Mouse (Mus musculus): Measurements from ENCODE around the gene Psmd14. TPM values are rescaled to one million over a fixed set of nuclear protein-coding genes. Genes with fewer than 3 reads are reported as not detected.

Psmd14 gene
- polyA plus RNA-seq, 1 experiment from 2014 or later, result 128 TPM

DNA sequence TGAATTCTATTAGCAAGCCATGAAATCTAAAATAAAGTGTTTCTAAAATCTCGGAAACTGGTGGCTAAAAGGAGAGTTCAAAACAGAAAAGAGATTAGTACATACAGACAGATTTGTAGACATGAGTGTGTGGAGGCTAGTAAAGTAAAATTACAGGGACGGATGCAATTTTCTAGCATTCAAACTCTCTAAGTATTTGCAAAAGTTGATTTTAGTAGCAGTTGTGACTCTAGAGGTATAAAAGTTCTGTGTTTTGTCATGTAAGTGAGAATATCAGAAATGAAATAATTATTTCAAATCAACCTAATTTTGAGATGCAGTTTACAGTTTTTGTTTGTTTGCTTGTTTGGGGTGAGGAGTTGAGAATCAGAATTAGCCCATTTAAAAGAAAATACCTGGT lies 96.3 kb downstream of the Psmd14 start:
- Histone ChIP-seq H3K9ac (ENCODE audit: low read length) (no peak overlapping the region), H3K9me3 (ENCODE audit: control insufficient read depth, low read length) (no peaks in the 10 kb centered on the region), H3K27ac (replicated peaks) (no peak overlapping the region), H3K36me3 (ENCODE audit: control insufficient read depth, insufficient read depth, low read length) (no peaks in the 10 kb centered on the region), H3K27me3 (ENCODE audit: control insufficient read depth, insufficient read depth, low read length) (peaks cover 21% of the 10 kb centered on the region; the same call in 1 of the 2 replicates), H3K4me3 (ENCODE audit: low read depth, low read length) (no peak overlapping the region), H3K4me2 (replicated peaks; ENCODE audit: low read depth) (no peak overlapping the region), H3K4me1 (replicated peaks; ENCODE audit: control insufficient read depth, insufficient read depth) (no peaks in the 10 kb centered on the region; the same call in 1 of the 2 replicates)
- TF ChIP-seq CTCF (IDR thresholded peaks at IDR 0.05; ENCODE audit: low read depth), result no peak
- no peak for TF ChIP-seq EP300 (optimal IDR thresholded peaks at IDR 0.05)
- DNase-seq (ENCODE audit: low spot score) (no peak), ATAC-seq (ENCODE audit: low FRiP score, low TSS enrichment) (no peak)
- whole genome bisulfite sequencing, result 26% methylated on average over 2 of the region's 2 CpGs

DNA sequence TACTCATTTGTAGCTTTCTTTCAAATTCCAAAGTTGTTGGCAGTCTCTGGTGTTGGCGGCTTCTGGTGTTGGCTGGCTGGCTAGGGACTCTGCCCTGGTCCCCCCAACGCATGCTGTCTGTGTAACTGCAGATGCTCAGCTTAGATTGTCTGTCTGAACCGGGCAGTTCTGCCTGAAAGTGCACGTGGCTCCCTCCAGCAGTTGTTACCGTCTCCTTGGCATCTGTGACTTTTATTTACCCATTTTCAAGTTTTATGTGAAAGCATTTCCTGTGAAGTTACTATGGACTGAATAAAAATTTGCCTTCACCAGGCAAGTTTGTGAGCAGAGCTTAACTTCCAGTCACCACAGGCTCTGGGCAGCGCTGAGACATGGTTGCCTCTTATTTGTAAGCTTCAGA lies 97.3 kb downstream of the Psmd14 start:
- ATAC-seq (ENCODE audit: low FRiP score, low TSS enrichment) (no peak), DNase-seq (ENCODE audit: low spot score) (no peak)
- no peak overlapping the region for H3K4me3 ChIP-seq (ENCODE audit: low read depth, low read length)
- no peaks in the 10 kb centered on the region; the same call in 1 of the 2 replicates for H3K4me1 ChIP-seq (replicated peaks; ENCODE audit: control insufficient read depth, insufficient read depth)
- no peak for TF ChIP-seq EP300 (optimal IDR thresholded peaks at IDR 0.05)
- no peak for TF ChIP-seq CTCF (IDR thresholded peaks at IDR 0.05; ENCODE audit: low read depth)
- 4% methylated on average over 6 of the region's 6 CpGs for WGBS
- H3K36me3 ChIP-seq (ENCODE audit: control insufficient read depth, insufficient read depth, low read length), result no peaks in the 10 kb centered on the region
- H3K4me2 ChIP-seq (replicated peaks; ENCODE audit: low read depth), result no peak overlapping the region
- no peaks in the 10 kb centered on the region for H3K9me3 ChIP-seq (ENCODE audit: control insufficient read depth, low read length)
- peaks cover 18% of the 10 kb centered on the region; the same call in 1 of the 2 replicates for H3K27me3 ChIP-seq (ENCODE audit: control insufficient read depth, insufficient read depth, low read length)
- no peak overlapping the region for H3K27ac ChIP-seq (replicated peaks)
- H3K9ac ChIP-seq (ENCODE audit: low read length), result no peak overlapping the region

DNA sequence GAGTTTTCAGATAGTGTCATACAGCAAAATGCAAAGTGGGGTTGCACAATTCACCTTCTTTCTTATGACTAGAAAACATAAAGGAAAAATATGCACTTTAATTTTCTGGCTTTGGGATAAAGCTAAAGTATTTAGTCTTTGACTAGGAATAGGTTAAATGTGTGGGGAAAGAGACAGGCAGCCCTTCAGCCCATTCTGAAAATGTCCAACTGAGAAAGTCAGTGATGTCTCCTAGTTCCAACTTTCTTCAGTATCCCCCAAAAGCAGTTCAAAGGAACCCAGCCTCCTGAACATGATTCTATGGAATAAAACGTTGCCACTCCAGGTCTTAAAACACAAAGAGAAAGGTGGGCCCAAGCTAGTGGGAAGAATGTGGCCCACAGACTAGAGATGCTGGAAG lies 97.9 kb downstream of the Psmd14 start:
- H3K9me3 ChIP-seq (ENCODE audit: control insufficient read depth, low read length), result no peaks in the 10 kb centered on the region
- no peaks in the 10 kb centered on the region; the same call in 1 of the 2 replicates for H3K4me1 ChIP-seq (replicated peaks; ENCODE audit: control insufficient read depth, insufficient read depth)
- TF ChIP-seq CTCF (IDR thresholded peaks at IDR 0.05; ENCODE audit: low read depth) (no peak), EP300 (optimal IDR thresholded peaks at IDR 0.05) (no peak)
- H3K4me3 ChIP-seq (ENCODE audit: low read depth, low read length), result no peak overlapping the region
- DNase-seq (ENCODE audit: low spot score) (no peak), ATAC-seq (ENCODE audit: low FRiP score, low TSS enrichment) (no peak)
- WGBS, result 13% methylated on average over 1 of the region's 1 CpGs
- H3K27me3 ChIP-seq (ENCODE audit: control insufficient read depth, insufficient read depth, low read length), result peaks cover 23% of the 10 kb centered on the region; the same call in 1 of the 2 replicates
- no peak overlapping the region for H3K9ac ChIP-seq (ENCODE audit: low read length)
- H3K36me3 ChIP-seq (ENCODE audit: control insufficient read depth, insufficient read depth, low read length), result no peaks in the 10 kb centered on the region
- no peak overlapping the region for H3K27ac ChIP-seq (replicated peaks)
- no peak overlapping the region for H3K4me2 ChIP-seq (replicated peaks; ENCODE audit: low read depth)

DNA sequence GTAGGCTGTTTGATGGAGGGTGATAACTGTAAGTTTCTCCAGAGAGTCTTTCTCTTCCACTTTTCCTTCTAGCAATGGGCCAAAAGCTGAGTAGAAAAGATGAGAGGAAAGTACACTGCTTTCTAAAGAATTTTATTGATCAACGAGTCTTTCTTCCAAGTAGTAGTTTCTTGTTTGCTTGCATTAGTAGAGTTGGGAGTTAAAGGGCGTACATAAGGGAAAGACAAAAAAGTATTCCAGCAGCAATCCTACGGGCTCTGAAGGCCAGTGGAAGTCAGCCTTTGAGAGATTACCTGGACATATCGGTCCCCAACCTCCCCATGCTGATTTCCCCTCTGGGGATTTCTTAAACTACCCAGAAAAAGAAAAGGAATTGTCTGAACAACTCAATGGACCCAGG lies 99.3 kb downstream of the Psmd14 start:
- H3K9ac ChIP-seq (ENCODE audit: low read length), result no peak overlapping the region
- H3K9me3 ChIP-seq (ENCODE audit: control insufficient read depth, low read length), result no peaks in the 10 kb centered on the region
- no peak for ATAC-seq (ENCODE audit: low FRiP score, low TSS enrichment)
- no peaks in the 10 kb centered on the region; the same call in 1 of the 2 replicates for H3K4me1 ChIP-seq (replicated peaks; ENCODE audit: control insufficient read depth, insufficient read depth)
- no peaks in the 10 kb centered on the region for H3K36me3 ChIP-seq (ENCODE audit: control insufficient read depth, insufficient read depth, low read length)
- TF ChIP-seq EP300 (optimal IDR thresholded peaks at IDR 0.05), result no peak
- no peak for TF ChIP-seq CTCF (IDR thresholded peaks at IDR 0.05; ENCODE audit: low read depth)
- no peak overlapping the region for H3K4me2 ChIP-seq (replicated peaks; ENCODE audit: low read depth)
- H3K4me3 ChIP-seq (ENCODE audit: low read depth, low read length), result no peak overlapping the region
- peaks cover 28% of the 10 kb centered on the region; the same call in 1 of the 2 replicates for H3K27me3 ChIP-seq (ENCODE audit: control insufficient read depth, insufficient read depth, low read length)
- no peak for DNase-seq (ENCODE audit: low spot score)
- WGBS, result 62% methylated on average over 4 of the region's 4 CpGs
- H3K27ac ChIP-seq (replicated peaks), result no peak overlapping the region

DNA sequence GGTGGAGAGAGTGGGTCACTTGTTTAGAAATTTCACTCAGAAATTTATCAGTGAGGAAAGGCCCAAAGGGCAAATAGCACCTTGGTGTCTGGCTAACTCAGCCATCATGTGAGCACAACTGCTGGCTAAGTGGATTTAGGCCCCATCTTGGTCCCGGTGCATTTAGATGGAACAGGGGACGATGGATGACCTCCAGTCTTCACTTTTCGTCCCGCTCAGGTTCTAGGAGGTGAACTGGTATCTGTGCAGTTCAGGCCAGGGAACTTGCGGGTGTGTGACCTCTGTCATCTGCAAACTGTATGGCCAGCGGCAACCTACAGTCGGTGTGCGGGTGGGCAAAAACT lies 99.6 kb downstream of the Psmd14 start:
- H3K27ac ChIP-seq (replicated peaks), result no peak overlapping the region
- no peak for TF ChIP-seq CTCF (IDR thresholded peaks at IDR 0.05; ENCODE audit: low read depth)
- no peak for TF ChIP-seq EP300 (optimal IDR thresholded peaks at IDR 0.05)
- H3K9me3 ChIP-seq (ENCODE audit: control insufficient read depth, low read length), result no peaks in the 10 kb centered on the region
- H3K4me3 ChIP-seq (ENCODE audit: low read depth, low read length), result peak overlapping the region; percentile 45; the same call in 1 of the 2 replicates
- no peaks in the 10 kb centered on the region; the same call in 1 of the 2 replicates for H3K4me1 ChIP-seq (replicated peaks; ENCODE audit: control insufficient read depth, insufficient read depth)
- H3K9ac ChIP-seq (ENCODE audit: low read length), result no peak overlapping the region
- ATAC-seq (ENCODE audit: low FRiP score, low TSS enrichment), result no peak
- 40% methylated on average over 8 of the region's 8 CpGs for WGBS
- H3K4me2 ChIP-seq (replicated peaks; ENCODE audit: low read depth), result peak overlapping the region; percentile 81; the same call in 1 of the 2 replicates
- H3K36me3 ChIP-seq (ENCODE audit: control insufficient read depth, insufficient read depth, low read length), result no peaks in the 10 kb centered on the region
- no peak for DNase-seq (ENCODE audit: low spot score)
- peaks cover 32% of the 10 kb centered on the region; the same call in 1 of the 2 replicates for H3K27me3 ChIP-seq (ENCODE audit: control insufficient read depth, insufficient read depth, low read length)

DNA sequence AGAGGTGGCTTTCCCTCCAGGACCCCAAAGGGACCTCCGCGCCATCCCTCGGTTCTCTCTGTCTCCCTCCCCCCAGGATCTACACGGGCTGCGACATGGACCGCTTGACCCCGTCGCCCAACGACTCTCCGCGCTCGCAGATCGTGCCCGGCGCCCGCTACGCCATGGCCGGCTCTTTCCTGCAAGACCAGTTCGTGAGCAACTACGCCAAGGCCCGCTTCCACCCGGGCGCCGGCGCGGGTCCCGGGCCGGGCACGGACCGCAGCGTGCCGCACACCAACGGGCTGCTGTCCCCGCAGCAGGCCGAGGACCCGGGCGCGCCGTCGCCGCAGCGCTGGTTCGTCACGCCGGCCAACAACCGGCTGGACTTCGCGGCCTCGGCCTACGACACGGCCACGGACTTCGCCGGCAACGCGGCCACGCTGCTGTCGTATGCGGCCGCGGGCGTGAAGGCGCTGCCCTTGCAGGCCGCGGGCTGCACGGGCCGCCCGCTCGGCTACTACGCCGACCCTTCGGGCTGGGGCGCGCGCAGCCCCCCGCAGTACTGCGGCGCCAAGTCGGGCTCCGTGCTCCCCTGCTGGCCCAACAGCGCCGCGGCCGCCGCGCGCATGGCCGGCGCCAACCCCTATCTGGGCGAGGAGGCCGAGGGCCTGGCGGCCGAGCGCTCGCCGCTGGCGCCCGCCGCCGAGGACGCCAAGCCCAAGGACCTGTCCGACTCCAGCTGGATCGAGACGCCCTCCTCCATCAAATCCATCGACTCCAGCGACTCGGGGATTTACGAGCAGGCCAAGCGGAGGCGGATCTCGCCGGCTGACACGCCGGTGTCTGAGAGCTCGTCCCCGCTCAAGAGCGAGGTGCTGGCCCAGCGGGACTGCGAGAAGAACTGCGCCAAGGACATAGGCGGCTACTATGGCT lies 100.3 kb downstream of the Psmd14 start:
- H3K4me3 ChIP-seq (ENCODE audit: low read depth, low read length), result peak overlapping the region; percentile 45
- no peaks in the 10 kb centered on the region for H3K9me3 ChIP-seq (ENCODE audit: control insufficient read depth, low read length)
- 2% methylated on average over 101 of the region's 121 CpGs for WGBS
- H3K36me3 ChIP-seq (ENCODE audit: control insufficient read depth, insufficient read depth, low read length), result no peaks in the 10 kb centered on the region
- ATAC-seq (ENCODE audit: low FRiP score, low TSS enrichment) (peak; percentile 61), DNase-seq (ENCODE audit: low spot score) (peak; percentile 54)
- H3K27me3 ChIP-seq (ENCODE audit: control insufficient read depth, insufficient read depth, low read length), result peaks cover 32% of the 10 kb centered on the region; the same call in 1 of the 2 replicates
- H3K9ac ChIP-seq (ENCODE audit: low read length), result peak overlapping the region; percentile 51
- H3K4me1 ChIP-seq (replicated peaks; ENCODE audit: control insufficient read depth, insufficient read depth), result no peaks in the 10 kb centered on the region; the same call in 1 of the 2 replicates
- TF ChIP-seq CTCF (IDR thresholded peaks at IDR 0.05; ENCODE audit: low read depth) (no peak), EP300 (optimal IDR thresholded peaks at IDR 0.05) (no peak)
- peak overlapping the region; percentile 81 for H3K4me2 ChIP-seq (replicated peaks; ENCODE audit: low read depth)
- no peak overlapping the region for H3K27ac ChIP-seq (replicated peaks)

Measured in stomach, postnatal 0 days (tissue).